Mouse (Mus musculus) cerebellum, adult 18-20 months (tissue): ENCODE measurements around the gene Olfr115.

Experiments used
- DNase-seq, 2 experiments: peaks; one replicate each; pipeline ENCODE4 v3.0.0; 2021

Olfr115 gene

DNA sequence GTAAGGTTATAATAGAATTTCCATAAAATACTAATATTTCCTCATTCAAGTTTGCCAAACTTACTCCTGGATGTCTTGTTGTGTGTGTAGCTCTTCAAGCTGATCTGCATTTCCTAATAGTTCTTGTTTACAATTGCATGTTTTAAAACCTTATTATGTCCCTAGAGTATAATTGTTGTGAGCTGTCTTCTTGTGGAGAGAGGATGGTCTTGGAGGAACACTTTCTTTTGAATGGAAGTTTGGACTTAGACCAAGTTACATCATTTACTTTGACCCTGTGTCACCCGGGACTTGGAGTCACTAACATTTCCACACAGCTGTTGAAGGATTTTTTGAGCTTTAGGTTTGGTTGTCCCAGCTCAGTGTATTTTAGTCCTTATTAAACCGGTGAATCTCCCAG lies at the start of gene Olfr115, which contains the start of gene Olfr116:
Olfr115 (minus strand) TSS at position 101 of the 400 bp plus-strand sequence.
Olfr116 (minus strand) TSS at position 191 of the 400 bp plus-strand sequence.
- DNase-seq: no peak

- DNase-seq: no peak
Observed at GRCm38 (mm10) chr17:37666688-37667087, 39.8 kb upstream of the Olfr115 start, which contains the start of gene Olfr118. Gene Olfr118, plus strand, starts transcription at chr17:37666988.

DNA sequence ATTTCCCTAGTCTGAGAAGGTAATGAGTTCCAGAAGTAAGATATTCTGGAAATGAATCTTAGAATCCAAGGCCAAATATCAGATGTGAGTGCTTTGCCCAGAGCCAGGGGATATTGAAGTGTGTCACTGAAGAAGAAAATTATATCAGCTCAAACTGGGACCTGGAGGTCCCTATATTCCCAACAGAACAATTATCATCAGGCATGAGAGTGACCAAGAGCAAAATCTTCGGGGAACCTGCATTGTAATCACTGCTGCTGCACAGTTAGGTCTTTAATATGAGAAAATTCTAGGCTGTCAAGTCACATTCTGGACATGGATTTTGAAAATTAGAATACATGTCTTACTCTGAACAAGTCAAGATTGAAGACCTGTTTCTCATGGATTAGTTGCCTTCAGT lies 36.8 kb upstream of the Olfr115 start, which contains the start of gene Olfr117:
Olfr117 (minus strand) TSS at position 101 of the 400 bp plus-strand sequence.
- DNase-seq: no peak

DNA sequence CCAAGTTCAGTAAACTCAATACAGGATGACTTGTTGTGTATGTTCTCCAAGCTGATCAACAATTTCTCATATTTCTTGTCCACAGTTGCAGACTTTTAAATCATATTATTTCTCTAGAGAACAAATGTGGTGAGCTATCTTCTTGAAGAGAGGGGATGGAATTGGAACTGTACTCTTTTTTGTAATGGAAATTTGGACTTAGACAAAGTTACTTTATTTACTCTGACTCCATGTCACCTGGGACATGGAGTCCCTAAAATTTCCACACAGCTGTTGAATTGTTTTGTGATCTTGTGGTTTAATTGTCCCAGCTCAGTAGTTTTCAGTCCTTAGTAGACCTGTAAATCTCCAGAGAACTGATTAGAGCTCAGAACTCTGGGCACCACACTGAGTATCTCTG lies 34.3 kb downstream of the Olfr115 start, which contains the start of gene Olfr114:
Olfr114 (minus strand) TSS at position 101 of the 400 bp plus-strand sequence.
- no peak for DNase-seq

DNA sequence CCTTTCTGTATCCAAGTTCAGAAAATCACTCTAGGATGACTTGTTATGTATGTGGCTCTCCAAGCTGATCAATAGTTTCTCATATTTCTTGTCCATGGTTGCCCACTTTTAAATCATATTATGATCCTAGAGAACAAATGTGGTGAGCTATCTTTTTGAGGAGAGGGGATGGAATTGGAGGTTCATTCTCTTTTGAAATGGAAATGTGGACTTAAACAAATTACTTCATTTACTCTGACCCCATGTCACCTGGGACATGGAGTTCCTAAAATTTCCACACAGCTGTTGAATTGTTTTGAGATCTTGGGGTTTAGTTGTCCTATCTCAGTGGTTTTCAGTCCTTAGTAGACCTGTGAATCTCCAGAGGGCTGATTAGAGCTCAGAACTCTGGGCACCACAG lies 49.3 kb downstream of the Olfr115 start, which contains the start of gene Olfr113:
Olfr113 (minus strand) TSS at position 101 of the 400 bp plus-strand sequence.
- no peak for DNase-seq

DNA sequence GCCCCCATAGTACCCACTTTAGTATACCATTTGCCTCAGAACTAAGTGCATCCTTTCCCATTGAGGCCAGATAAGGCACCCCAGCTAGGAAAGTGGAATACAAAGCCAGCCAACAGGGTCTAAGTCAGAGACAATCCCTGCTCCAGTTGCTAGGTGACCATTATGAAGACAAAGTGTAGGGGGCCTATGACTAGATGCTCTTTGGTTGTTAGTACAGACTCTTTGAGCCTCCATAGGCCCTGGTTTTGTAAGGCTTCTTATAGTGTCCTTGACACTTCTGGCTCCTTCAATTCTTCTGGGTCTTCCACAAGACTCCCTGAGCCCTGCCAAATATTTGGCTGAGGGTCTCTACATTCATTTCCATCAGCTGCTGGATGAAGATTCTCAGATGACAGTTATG lies 57.6 kb downstream of the Olfr115 start, which contains the start of gene Olfr112:
Olfr112 (minus strand) TSS at position 101 of the 400 bp plus-strand sequence.
- no peak for DNase-seq
